Mouse (Mus musculus) neural tube, embryonic 15.5 days (tissue): ENCODE results near the gene Cdc42ep4. TPM values are rescaled to one million over a fixed set of nuclear protein-coding genes. Genes with fewer than 3 reads are reported as not detected.

Experiments used
- ATAC-seq: fragments of 200-750 bp; cut with Nextera tagmentation; 2 replicates; pipeline ENCODE4 v1.8.0; 2017; ENCODE audit warnings: mild to moderate bottlenecking, moderate TSS enrichment, moderate library complexity; ENCODE audit not compliant: low FRiP score
- H3K27ac ChIP-seq: fragments of 300-500 bp; sonication (generic); replicated peaks from 2 replicates; pipeline ENCODE4 v1.5.1; 2015; ENCODE audit warnings: mild to moderate bottlenecking, inconsistent platforms
- H3K27me3 ChIP-seq: fragments of 300-500 bp; sonication (generic); replicated peaks from 2 replicates; pipeline ENCODE4 v1.6.1; 2015; ENCODE audit warnings: inconsistent platforms
- H3K36me3 ChIP-seq: fragments of 300-500 bp; sonication (generic); 2 replicates; pipeline ENCODE4 v1.6.1; 2015; ENCODE audit warnings: inconsistent platforms
- H3K4me1 ChIP-seq: fragments of 300-500 bp; sonication (generic); 2 replicates; pipeline ENCODE4 v1.6.1; 2015; ENCODE audit warnings: inconsistent platforms
- H3K4me2 ChIP-seq: fragments of 300-500 bp; sonication (generic); 2 replicates; pipeline ENCODE4 v1.6.1; 2015; ENCODE audit warnings: inconsistent platforms, mild to moderate bottlenecking, moderate library complexity
- H3K4me3 ChIP-seq: fragments of 300-500 bp; sonication (generic); replicated peaks from 2 replicates; pipeline ENCODE4 v1.5.1; 2015; ENCODE audit warnings: mild to moderate bottlenecking, inconsistent platforms
- H3K9ac ChIP-seq: fragments of 300-500 bp; sonication (generic); replicated peaks from 2 replicates; pipeline ENCODE4 v1.6.1; 2015; ENCODE audit warnings: mild to moderate bottlenecking, inconsistent platforms
- H3K9me3 ChIP-seq: fragments of 300-500 bp; sonication (generic); replicated peaks from 2 replicates; pipeline ENCODE4 v1.6.1; 2016; ENCODE audit warnings: inconsistent platforms
- WGBS: fragments of 180-500 bp; shearing (Covaris S2); methylation state at CpG from one replicate; pipeline ENCODE4 v1.1.7; 2015; ENCODE audit warnings: mixed read lengths; 5-methylcytosine and 5-hydroxymethylcytosine counted together
- polyA plus RNA-seq: library from polyadenylated mRNA; unstranded; fragments of >200 nt; fragmentation: Nextera tagmentation; extraction: Ambion mirVana; gene quantifications from 2 replicates; pipeline ENCODE4 v1.2.1, GENCODE M21; 2015

Gene Cdc42ep4
- 58.1 and 58.6 TPM in 2 replicates for polyA plus RNA-seq

DNA sequence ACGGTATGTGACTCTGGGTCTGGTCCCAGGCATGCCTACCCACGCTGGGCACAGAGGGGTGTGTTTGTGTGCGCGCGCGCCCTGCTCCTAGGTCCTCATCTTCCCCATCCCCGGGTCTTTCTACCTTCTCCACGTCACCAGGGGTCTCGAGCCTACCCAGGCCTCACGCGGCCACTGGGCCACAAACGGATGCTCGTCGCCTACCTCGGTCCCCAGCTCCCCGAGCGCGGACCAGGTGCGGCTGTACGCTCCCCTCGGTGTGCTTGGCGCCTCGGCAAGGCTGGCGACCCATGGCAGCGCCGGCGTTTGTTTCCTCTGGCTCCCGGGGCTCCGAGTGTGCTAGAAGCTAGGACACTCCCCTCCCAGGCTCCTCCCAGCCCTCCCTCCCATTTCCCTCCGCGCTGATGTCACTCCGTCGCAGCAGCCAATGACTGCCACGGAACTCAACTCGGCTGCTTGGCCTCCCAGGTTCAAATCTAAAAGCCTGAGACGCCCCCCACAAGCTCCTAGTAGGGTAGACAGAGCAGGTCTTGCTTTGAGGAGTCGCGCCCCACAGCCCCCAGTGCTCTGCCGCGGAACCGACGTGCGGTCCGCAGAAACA is at the start of gene Cdc42ep4:
TSS of gene Cdc42ep4 (minus strand) at position 398 of the 601 bp plus-strand sequence.
- Histone ChIP-seq H3K9me3 (no peaks in the 10 kb centered on the region), H3K36me3 (no peaks in the 10 kb centered on the region), H3K4me3 (peak within 1 kb of the TSS; percentile 72), H3K27ac (peak within 1 kb of the TSS; percentile 97), H3K27me3 (no peaks in the 10 kb centered on the region), H3K4me1 (peaks cover 48% of the 10 kb centered on the region), H3K4me2 (peak within 1 kb of the TSS; percentile 82), H3K9ac (peak within 1 kb of the TSS; percentile 97)
- WGBS, result under 1% methylated on average over 43 of the region's 44 CpGs
- peak; percentile 91 for ATAC-seq

DNA sequence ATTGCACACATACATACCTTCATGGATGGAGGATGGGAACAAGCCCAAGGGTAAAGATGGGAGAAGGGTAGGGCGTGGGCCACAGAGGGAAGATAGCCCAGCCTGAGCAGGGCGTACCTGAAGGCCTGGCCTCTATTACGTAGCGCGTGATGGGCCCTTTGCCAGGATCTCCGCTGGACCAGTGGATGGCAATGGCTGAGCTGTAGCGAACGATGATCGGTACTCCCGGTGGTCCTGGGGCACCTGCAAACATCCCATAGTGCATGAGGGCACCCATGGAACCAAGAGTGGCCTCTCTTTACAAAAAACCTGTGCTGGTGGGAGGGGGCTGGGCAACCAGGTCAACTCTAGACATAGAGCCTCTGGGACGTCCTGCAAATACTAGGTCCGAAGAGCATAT is 48.3 kb upstream of the Cdc42ep4 start:
- Histone ChIP-seq H3K9me3 (no peaks in the 10 kb centered on the region), H3K27me3 (no peaks in the 10 kb centered on the region), H3K4me1 (peaks cover 25% of the 10 kb centered on the region), H3K36me3 (no peaks in the 10 kb centered on the region; the same call in 1 of the 2 replicates), H3K27ac (no peak overlapping the region), H3K4me3 (no peak overlapping the region), H3K4me2 (no peak overlapping the region), H3K9ac (no peak overlapping the region)
- no peak for ATAC-seq
- 97% methylated on average over 12 of the region's 12 CpGs for WGBS

DNA sequence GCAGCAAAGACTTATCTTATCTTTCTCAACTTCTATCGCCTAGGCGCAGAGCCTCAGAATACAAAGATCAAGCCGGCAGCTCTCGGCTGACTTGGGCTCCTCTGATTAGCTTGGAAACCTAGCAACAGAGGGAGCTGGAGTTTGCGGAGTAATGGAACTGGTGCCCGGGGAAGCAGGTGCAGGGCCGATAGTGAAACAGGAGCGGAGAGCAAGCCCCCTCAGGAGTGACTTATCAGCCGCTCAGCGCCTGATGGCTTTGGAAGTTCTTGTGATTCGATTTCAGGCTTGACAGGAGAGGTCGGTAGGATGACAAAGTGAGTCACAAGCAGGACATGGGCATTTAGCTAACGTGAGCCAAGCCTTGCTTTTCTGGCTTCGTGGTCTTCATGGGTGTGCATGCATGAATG is 47.4 kb upstream of the Cdc42ep4 start:
- no peak for ATAC-seq
- no peak overlapping the region for H3K27ac ChIP-seq
- WGBS, result 36% methylated on average over 14 of the region's 14 CpGs

DNA sequence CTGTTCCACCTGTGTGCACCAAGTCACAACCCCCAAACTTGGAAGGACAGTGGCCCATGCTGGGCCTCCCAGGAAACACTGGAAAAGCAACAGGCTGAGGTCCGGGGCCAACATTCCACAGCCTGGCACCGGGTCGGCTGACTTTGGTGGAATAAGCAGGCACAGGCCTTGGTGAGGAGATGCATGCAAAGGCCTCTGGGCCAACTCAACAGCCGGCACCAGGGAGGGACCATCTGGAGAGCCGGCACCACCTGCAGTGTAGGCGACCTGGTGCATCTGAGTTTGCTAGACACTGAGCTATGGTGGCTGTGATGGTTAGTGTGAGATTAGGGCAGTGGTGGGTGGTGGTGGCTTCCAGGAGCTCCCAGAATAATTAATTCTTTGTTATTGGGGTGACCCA is 46.3 kb upstream of the Cdc42ep4 start:
- no peak for ATAC-seq
- peak overlapping the region; percentile 19; the same call in 1 of the 2 replicates for H3K27ac ChIP-seq
- WGBS, result 60% methylated on average over 6 of the region's 6 CpGs

More for the DNA sequence above, 47.4 kb upstream of the Cdc42ep4 start:
- H3K36me3 ChIP-seq, result no peaks in the 10 kb centered on the region; the same call in 1 of the 2 replicates
- no peaks in the 10 kb centered on the region for H3K27me3 ChIP-seq
- H3K9ac ChIP-seq, result no peak overlapping the region
- peaks cover 25% of the 10 kb centered on the region for H3K4me1 ChIP-seq
- H3K4me3 ChIP-seq, result no peak overlapping the region
- no peak overlapping the region for H3K4me2 ChIP-seq
- H3K9me3 ChIP-seq, result no peaks in the 10 kb centered on the region

DNA sequence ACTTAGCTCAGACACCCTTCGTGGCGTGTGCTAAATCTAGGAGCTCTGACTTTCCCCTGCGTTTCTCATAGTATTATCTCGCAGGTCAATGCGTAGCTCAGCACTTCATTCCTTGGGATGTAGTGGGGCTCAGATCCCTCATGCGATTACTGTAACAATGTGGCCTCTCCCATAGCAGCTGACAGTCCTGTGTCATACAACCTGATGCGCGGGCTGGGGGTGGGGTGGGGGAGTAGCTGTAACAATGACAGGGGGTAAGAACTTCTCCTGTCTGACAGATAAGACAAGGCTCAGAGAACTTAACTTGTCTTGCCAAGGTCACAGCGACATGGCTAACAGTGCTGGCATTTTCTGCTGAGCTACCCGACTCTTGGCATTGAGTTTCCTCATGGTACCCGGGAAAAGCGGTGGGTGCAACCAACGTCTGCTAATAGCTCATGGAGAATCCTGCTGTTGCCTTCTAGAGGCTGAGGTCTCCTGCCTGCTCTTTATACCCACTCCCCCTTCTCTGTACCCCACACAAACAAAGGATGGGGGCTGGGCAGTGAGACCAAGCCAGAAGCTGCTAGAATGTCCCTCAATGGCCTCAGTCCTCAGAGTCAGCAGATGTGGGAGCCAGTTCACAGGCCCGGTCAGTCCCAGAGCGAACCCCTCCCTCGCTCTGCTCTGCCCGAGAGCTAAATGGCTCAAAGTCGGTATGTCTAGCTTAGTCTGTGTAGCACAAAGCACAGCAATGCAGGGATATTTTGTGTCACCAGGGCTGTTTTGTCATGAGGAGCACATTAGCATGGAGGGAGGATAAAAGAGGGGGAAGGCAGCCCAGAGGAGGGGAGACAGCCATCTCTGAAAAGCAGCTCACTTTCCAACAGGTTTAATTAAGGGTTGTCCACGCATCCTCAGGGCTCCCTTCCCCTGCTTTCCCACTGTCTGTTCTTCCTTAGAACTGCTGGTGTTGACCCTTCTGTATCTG is 45.6 kb upstream of the Cdc42ep4 start:
- no peak overlapping the region for H3K9ac ChIP-seq
- no peak for ATAC-seq
- H3K36me3 ChIP-seq, result no peaks in the 10 kb centered on the region; the same call in 1 of the 2 replicates
- H3K4me1 ChIP-seq, result peaks cover 21% of the 10 kb centered on the region
- 56% methylated on average over 19 of the region's 19 CpGs for WGBS
- H3K4me3 ChIP-seq, result no peak overlapping the region
- H3K4me2 ChIP-seq, result no peak overlapping the region
- no peaks in the 10 kb centered on the region for H3K9me3 ChIP-seq
- H3K27me3 ChIP-seq, result no peaks in the 10 kb centered on the region
- peak overlapping the region; percentile 19; the same call in 1 of the 2 replicates for H3K27ac ChIP-seq

More for the DNA sequence above, 46.3 kb upstream of the Cdc42ep4 start:
- Histone ChIP-seq H3K4me3 (no peak overlapping the region), H3K9ac (no peak overlapping the region), H3K9me3 (no peaks in the 10 kb centered on the region), H3K27me3 (no peaks in the 10 kb centered on the region), H3K36me3 (no peaks in the 10 kb centered on the region; the same call in 1 of the 2 replicates), H3K4me2 (no peak overlapping the region), H3K4me1 (peaks cover 25% of the 10 kb centered on the region)

DNA sequence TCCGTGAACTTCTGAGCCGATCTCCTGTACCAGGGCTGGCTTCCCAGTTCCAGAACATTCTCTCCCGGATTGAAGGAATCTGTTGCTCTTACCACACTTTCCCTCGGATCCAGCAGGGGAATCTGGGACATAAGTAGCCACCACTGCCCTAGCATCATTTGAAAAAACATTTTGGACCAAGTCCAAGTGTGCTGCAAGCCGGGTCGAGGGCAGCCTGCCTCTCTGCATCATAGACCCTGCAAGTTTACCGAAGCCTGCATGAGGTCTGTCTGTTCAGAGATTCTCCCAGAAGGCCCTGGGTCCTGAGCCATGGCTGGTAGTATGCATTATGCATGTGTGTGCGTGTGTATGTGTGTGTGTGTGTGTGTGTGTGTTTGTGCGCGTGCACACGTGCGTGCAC is 44.2 kb upstream of the Cdc42ep4 start:
- Histone ChIP-seq H3K36me3 (no peaks in the 10 kb centered on the region; the same call in 1 of the 2 replicates), H3K27ac (no peak overlapping the region), H3K9ac (no peak overlapping the region), H3K27me3 (no peaks in the 10 kb centered on the region), H3K4me2 (no peak overlapping the region), H3K4me3 (no peak overlapping the region), H3K9me3 (no peaks in the 10 kb centered on the region), H3K4me1 (peaks cover 27% of the 10 kb centered on the region)
- ATAC-seq, result no peak
- 78% methylated on average over 12 of the region's 12 CpGs for WGBS

DNA sequence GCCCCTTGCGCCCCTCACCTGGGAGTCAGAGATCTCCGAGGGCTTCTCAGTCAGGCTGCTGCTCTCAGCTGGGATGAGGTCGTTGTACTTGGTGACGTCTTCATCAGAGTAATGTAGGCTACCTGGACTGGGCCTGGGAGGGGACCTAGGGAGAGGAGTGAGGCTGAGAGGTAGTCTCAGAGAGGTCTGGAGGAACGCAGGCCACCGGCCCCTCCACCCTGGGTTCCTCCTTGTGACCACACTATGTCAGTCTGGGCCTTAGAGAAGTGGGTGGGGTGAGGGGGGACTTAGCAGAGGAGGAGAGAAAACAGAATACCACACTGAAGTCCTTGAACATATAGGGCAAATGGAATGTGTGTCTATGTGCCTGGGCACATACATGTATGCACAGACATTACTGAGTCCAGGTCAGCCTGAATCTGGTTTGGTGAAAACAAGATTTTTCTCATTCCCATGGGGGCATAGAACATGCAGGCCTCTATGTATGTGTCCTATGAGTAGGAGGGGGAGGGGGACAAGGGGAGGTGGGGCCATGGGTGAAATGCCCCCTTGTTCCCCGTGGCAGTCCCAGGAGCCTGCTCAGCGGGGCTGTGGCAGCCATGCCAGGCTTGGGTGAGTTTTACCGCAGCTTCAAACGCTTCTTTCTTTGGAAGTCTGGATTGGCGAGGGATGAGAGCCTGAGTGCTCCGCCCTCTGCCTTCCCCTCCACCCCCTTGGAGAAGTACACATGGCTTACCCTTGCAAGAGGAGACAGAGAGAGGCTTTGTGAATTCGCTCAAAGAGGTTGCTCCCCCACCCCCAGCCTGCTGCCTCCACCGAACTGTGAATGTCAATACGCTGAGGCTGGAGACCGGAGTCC is 39.9 kb upstream of the Cdc42ep4 start:
- peaks cover 10% of the 10 kb centered on the region for H3K4me1 ChIP-seq
- no peaks in the 10 kb centered on the region for H3K9me3 ChIP-seq
- ATAC-seq, result peak; percentile 65
- H3K9ac ChIP-seq, result no peak overlapping the region
- WGBS, result 33% methylated on average over 16 of the region's 16 CpGs
- H3K27ac ChIP-seq, result peak overlapping the region; percentile 60
- no peak overlapping the region for H3K4me2 ChIP-seq
- no peak overlapping the region for H3K4me3 ChIP-seq
- no peaks in the 10 kb centered on the region for H3K27me3 ChIP-seq
- no peaks in the 10 kb centered on the region for H3K36me3 ChIP-seq

DNA sequence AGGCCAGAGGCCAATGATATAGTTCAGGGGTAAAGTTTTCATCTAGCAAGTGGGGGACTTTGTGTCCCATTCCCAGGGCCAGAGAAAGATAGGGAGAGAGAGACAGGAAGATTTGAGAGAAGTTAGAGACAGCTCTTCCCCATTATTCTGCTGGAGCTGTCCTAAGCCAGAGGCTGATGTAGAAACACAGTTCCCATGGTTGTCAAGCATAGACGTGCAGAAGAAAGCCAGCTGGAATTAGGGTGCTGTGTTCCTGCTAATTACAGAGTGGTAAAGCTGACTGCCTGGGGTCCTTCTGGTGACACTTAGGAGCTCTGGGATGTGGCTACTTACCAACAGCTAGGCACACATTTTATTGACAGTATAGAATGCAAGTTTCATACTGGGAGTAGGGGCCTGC is 37.4 kb upstream of the Cdc42ep4 start:
- 19% methylated on average over 1 of the region's 1 CpGs for WGBS
- no peak for ATAC-seq
- no peaks in the 10 kb centered on the region for H3K27me3 ChIP-seq
- H3K4me1 ChIP-seq, result peaks cover 33% of the 10 kb centered on the region
- no peaks in the 10 kb centered on the region for H3K36me3 ChIP-seq
- no peak overlapping the region for H3K4me3 ChIP-seq
- H3K9me3 ChIP-seq, result no peaks in the 10 kb centered on the region
- H3K9ac ChIP-seq, result no peak overlapping the region
- H3K4me2 ChIP-seq, result no peak overlapping the region
- H3K27ac ChIP-seq, result no peak overlapping the region

DNA sequence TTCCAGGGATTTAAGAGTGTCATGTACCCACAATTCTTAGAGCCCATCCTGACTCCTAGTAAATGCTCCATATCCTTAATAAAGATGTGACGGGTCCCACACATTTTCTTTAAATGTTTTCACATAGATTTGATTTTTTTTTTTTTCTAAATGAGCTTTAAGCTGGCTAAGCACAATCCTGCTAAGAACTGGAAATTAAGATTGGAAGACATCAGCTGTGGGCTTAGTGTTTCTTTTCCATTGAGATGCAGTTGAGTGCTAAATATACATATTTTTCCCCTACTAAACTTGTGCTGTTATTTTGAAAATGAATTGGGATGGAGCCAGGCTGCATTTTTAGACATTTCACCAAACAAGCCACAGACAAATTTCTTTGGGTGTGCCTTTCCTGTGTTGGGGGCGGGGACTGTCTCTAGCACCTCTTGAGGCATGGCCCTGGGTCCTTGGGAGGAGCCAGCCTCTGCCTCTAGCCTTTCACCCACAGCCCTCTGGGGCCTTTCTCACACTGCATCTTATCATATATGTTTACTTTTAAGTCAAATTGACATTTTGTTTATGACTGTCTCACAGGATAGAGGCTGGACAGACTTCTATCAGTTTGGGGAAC is 36.6 kb upstream of the Cdc42ep4 start:
- WGBS, result 75% methylated on average over 2 of the region's 2 CpGs
- Histone ChIP-seq H3K4me1 (peaks cover 33% of the 10 kb centered on the region), H3K9ac (no peak overlapping the region), H3K4me3 (no peak overlapping the region), H3K4me2 (no peak overlapping the region), H3K27me3 (no peaks in the 10 kb centered on the region), H3K9me3 (no peaks in the 10 kb centered on the region), H3K27ac (no peak overlapping the region), H3K36me3 (no peaks in the 10 kb centered on the region)
- ATAC-seq, result no peak

DNA sequence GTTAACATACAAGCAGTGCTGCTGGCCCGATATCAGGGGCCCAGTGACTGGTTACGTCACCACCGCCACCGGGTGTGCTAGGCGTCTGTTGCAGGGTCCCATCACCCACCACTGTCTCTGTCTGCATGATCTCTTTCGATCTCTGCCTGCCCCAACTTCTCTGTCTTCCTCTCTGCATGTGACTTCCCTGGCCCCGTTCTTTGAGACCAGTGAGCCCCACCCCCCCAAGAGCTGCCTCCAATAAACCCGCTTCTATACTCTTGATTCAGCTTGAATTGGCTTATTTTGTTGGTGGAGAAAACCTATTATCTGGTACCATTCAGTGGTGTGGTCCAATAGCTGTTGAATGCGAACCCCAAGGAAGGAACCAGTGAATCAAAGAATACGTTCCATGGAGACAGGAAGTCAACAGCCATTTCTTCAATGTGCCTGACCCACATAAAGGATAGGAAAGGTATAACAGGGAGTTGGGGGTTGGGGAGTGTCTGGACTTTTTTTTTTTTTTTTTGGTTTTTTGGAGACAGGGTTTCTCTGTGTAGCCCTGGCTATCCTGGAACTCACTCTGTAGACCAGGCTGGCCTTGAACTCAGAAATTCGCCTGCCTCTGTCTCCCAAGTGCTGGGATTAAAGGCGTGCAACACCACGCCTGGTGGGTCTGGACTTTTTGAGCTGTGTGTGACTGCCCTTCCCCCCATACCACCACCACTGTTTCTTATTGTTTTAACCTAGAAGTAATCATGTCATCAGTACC is 35.9 kb upstream of the Cdc42ep4 start:
- no peaks in the 10 kb centered on the region for H3K9me3 ChIP-seq
- no peak overlapping the region for H3K27ac ChIP-seq
- no peaks in the 10 kb centered on the region for H3K27me3 ChIP-seq
- H3K4me2 ChIP-seq, result no peak overlapping the region
- 63% methylated on average over 13 of the region's 13 CpGs for WGBS
- no peak overlapping the region for H3K4me3 ChIP-seq
- H3K36me3 ChIP-seq, result no peaks in the 10 kb centered on the region
- no peak for ATAC-seq
- no peak overlapping the region for H3K9ac ChIP-seq
- H3K4me1 ChIP-seq, result peaks cover 33% of the 10 kb centered on the region
